Comparison of ENCODE assay signal across 21 mouse cellular contexts in genomic region chr4:48904551-48904950, GRCm38 (mm10).
"Had no signal": no experiment of that assay in that cellular context is flagged by ENCODE, and none has a peak within 500 bp of the region (broad histone marks: within the 10 kb centered on the region; RNA-seq: fewer than 3 reads in every experiment).

No protein-coding gene starts in this region.

- ATAC-seq: forebrain, embryonic 13.5 days; forebrain, embryonic 14.5 days; forebrain, embryonic 15.5 days; forebrain, embryonic 16.5 days; forebrain, postnatal 0 days had no signal

- DNase-seq: cerebellum, adult 8-10 months; cerebellum, adult 9-10 months; cerebellum, adult 9-11 months; cerebellum, postnatal 10 days; cerebellum, postnatal 14 days; cerebellum, postnatal 25 days; cerebellum, postnatal 36 days; embryo, embryonic 11 days; forebrain, postnatal 0 days; gastrocnemius, adult 2 months; gastrocnemius, postnatal 10 days; gastrocnemius, postnatal 14 days; gastrocnemius, postnatal 25 days; gastrocnemius, postnatal 36 days; heart, adult 11 months; heart, adult 18-20 months; heart, adult 2 months had no signal
